Mouse (Mus musculus) brain, embryonic 14.5 days (tissue): ENCODE data around the gene Gm26938. TPM values are rescaled to one million over a fixed set of nuclear protein-coding genes. Genes with fewer than 3 reads are reported as not detected.

Source experiments
- DNase-seq: peaks from one replicate; pipeline ENCODE4 v3.0.0-alpha.2; 2011; ENCODE audit warnings: low read depth
- CTCF ChIP-seq: fragments of 200-500 bp; IDR thresholded peaks from 2 replicates; pipeline ENCODE4 v1.5.1; 2012; ENCODE audit warnings: inconsistent platforms, mild to moderate bottlenecking, moderate library complexity, borderline replicate concordance; ENCODE audit not compliant: insufficient read depth, insufficient read length; ENCODE audit errors: extremely low read depth
- POLR2A ChIP-seq: fragments of 200-500 bp; IDR thresholded peaks from 2 replicates; pipeline ENCODE4 v1.6.1; 2012; ENCODE audit warnings: mild to moderate bottlenecking, inconsistent platforms, borderline replicate concordance; ENCODE audit not compliant: poor library complexity, insufficient read depth, insufficient read length, severe bottlenecking; ENCODE audit errors: extremely low read depth
- polyA plus RNA-seq: library from polyadenylated mRNA; depleted of rRNA; stranded (reverse); fragments of >200 nt; gene quantifications from 2 replicates; pipeline ENCODE4 v1.2.3, GENCODE M21; 2012

Gene Gm26938
- polyA plus RNA-seq, 1 experiment: not detected

GRCm38 (mm10) chr5:139813126-139813490 is 13.1 kb downstream of the Gm26938 start:
- TF ChIP-seq CTCF: no peak
- no peak for TF ChIP-seq POLR2A
- no peak for DNase-seq

- TF ChIP-seq POLR2A (no peak), CTCF (no peak)
- no peak for DNase-seq
Observed at GRCm38 (mm10) chr5:139812398-139813125, 13.6 kb downstream of the Gm26938 start.

GRCm38 (mm10) chr5:139811677-139812397 is 14.4 kb downstream of the Gm26938 start:
- no peak for TF ChIP-seq CTCF
- TF ChIP-seq POLR2A: no peak
- DNase-seq: no peak

- DNase-seq: no peak
- TF ChIP-seq CTCF (0 out of 2 replicates have a peak, but pooled peaks have one; percentile 28), POLR2A (no peak)
Observed at GRCm38 (mm10) chr5:139809397-139809796, 16.8 kb downstream of the Gm26938 start.

GRCm38 (mm10) chr5:139805924-139806323 is 20.3 kb downstream of the Gm26938 start:
- no peak for DNase-seq
- no peak for TF ChIP-seq POLR2A
- TF ChIP-seq CTCF: no peak

GRCm38 (mm10) chr5:139804573-139805111 is 21.6 kb downstream of the Gm26938 start:
- TF ChIP-seq POLR2A: no peak
- TF ChIP-seq CTCF: no peak
- no peak for DNase-seq

GRCm38 (mm10) chr5:139804107-139804551 is 22.1 kb downstream of the Gm26938 start:
- TF ChIP-seq POLR2A: no peak
- no peak for TF ChIP-seq CTCF
- DNase-seq: no peak

GRCm38 (mm10) chr5:139803601-139804102 is 22.6 kb downstream of the Gm26938 start:
- DNase-seq: peak; percentile 89

GRCm38 (mm10) chr5:139803165-139803564 is 23.0 kb downstream of the Gm26938 start:
- DNase-seq: no peak
- TF ChIP-seq POLR2A: no peak

More at GRCm38 (mm10) chr5:139803601-139804102, 22.6 kb downstream of the Gm26938 start:
- peak; percentile 35; the same call in 1 of the 2 replicates for TF ChIP-seq CTCF
- no peak for TF ChIP-seq POLR2A

GRCm38 (mm10) chr5:139801880-139802279 is 24.3 kb downstream of the Gm26938 start:
- TF ChIP-seq POLR2A (no peak), CTCF (no peak)

GRCm38 (mm10) chr5:139801231-139801630 is 25.0 kb downstream of the Gm26938 start:
- no peak for DNase-seq
- TF ChIP-seq POLR2A (no peak), CTCF (no peak)

More at GRCm38 (mm10) chr5:139801880-139802279, 24.3 kb downstream of the Gm26938 start:
- no peak for DNase-seq
